ENCODE assay signal across 13 mouse cellular contexts in the genomic region with DNA sequence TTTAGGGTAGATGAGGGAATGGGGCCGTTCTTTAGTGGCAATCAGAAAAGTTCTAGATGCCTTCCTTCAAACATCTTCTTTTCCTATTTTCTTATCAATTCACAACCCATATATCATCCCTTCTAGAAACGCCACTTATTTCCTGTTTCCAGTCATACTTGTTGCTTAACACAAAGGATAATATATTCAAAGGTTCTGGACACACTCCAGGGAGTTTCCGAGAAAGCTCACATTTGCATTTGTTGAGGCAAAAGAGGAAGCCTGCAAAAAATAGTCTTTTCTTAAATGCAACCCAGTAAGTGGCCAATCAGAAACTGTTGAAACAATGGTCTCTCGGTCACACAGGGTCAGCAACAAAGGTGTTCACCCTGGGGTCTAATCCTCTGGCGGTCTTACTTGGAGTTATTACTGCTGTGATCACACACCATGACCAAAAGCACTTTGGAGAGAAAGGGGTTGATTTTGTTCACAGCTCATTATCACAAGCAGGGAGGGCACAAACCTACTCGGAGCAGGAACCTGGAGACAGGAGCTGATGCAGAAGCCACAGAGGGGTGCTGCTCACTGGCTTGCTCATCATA.
A peak's percentile ranks its signal among the peaks of the same experiment; 100 is the strongest.
DNase-seq lines count a peak whose midpoint lies in the region; ATAC-seq and TF ChIP-seq lines count a peak whose summit lies in the region.
"Had no signal": no experiment of that assay in that cellular context is flagged by ENCODE, and none has a peak within 500 bp of the region (broad histone marks: within the 10 kb centered on the region; RNA-seq: fewer than 3 reads in every experiment).

No protein-coding gene starts in this region.

- no peak overlapping the region for H3K9ac ChIP-seq in heart, embryonic 12.5 days
- H3K9ac ChIP-seq in lung, embryonic 14.5 days: no peak overlapping the region
- H3K9ac ChIP-seq in intestine, postnatal 0 days (ENCODE audit: low read depth, low read length): no peak overlapping the region

- no peak overlapping the region for H3K27ac ChIP-seq in heart, embryonic 12.5 days (ENCODE audit: poor library complexity, severe bottlenecking)
- H3K27ac ChIP-seq in lung, embryonic 14.5 days (ENCODE audit: low read depth): no peak overlapping the region
- H3K27ac ChIP-seq in intestine, postnatal 0 days (ENCODE audit: low read depth, low read length): no peak overlapping the region
- H3K27ac ChIP-seq: gastrocnemius, adult 2 months; limb, embryonic 10.5 days had no signal

- TF ChIP-seq CTCF in lung, embryonic 14.5 days (IDR thresholded peaks at IDR 0.05; ENCODE audit: low read depth): no peak
- no peak for TF ChIP-seq CTCF in intestine, postnatal 0 days (IDR thresholded peaks at IDR 0.05; ENCODE audit: low read depth)

- H3K9me3 ChIP-seq in heart, embryonic 12.5 days (replicated peaks): no peaks in the 10 kb centered on the region
- H3K9me3 ChIP-seq in lung, embryonic 14.5 days (ENCODE audit: low read depth, low read length): no peaks in the 10 kb centered on the region
- no peaks in the 10 kb centered on the region for H3K9me3 ChIP-seq in intestine, postnatal 0 days (ENCODE audit: control insufficient read depth)
- H3K9me3 ChIP-seq: limb, embryonic 10.5 days had no signal

- no peak overlapping the region for H3K4me3 ChIP-seq in heart, embryonic 12.5 days
- H3K4me3 ChIP-seq in lung, embryonic 14.5 days (ENCODE audit: low read depth, low read length): no peak overlapping the region
- H3K4me3 ChIP-seq in intestine, postnatal 0 days (ENCODE audit: low read depth, low read length): no peak overlapping the region
- H3K4me3 ChIP-seq: gastrocnemius, adult 2 months; limb, embryonic 10.5 days had no signal

- DNase-seq in heart, adult 8-10 months (ENCODE audit: low spot score): peak; percentile 6
- peak; percentile 83 for DNase-seq in lung, embryonic 14.5 days
- no peak for DNase-seq in lung, postnatal 10 days
- DNase-seq in R1 (ENCODE audit: low read depth, low spot score): peak; percentile 7
- DNase-seq in kidney, postnatal 10 days: peak; percentile 36
- no peak for DNase-seq in embryo, embryonic 10.5 days (ENCODE audit: low spot score)
- DNase-seq: cerebellum, postnatal 14 days; gastrocnemius, adult 2 months; lung, adult 18-20 months; thymus, postnatal 36 days had no signal

- H3K36me3 ChIP-seq in heart, embryonic 12.5 days: no peaks in the 10 kb centered on the region
- H3K36me3 ChIP-seq in lung, embryonic 14.5 days (ENCODE audit: insufficient read depth): no peaks in the 10 kb centered on the region
- H3K36me3 ChIP-seq in intestine, postnatal 0 days (ENCODE audit: control insufficient read depth, insufficient read depth): no peaks in the 10 kb centered on the region
- H3K36me3 ChIP-seq: limb, embryonic 10.5 days had no signal

- H3K4me2 ChIP-seq in heart, embryonic 12.5 days: no peak overlapping the region
- H3K4me2 ChIP-seq in lung, embryonic 14.5 days: no peak overlapping the region
- H3K4me2 ChIP-seq in intestine, postnatal 0 days (replicated peaks; ENCODE audit: low read depth): no peak overlapping the region

- no peak for ATAC-seq in heart, embryonic 12.5 days (ENCODE audit: insufficient number of reproducible peaks, low FRiP score)
- 0 out of 2 replicates have a peak, but pooled peaks have one; percentile 38 for ATAC-seq in lung, embryonic 14.5 days (ENCODE audit: insufficient read depth)
- no peak for ATAC-seq in intestine, postnatal 0 days

- no peaks in the 10 kb centered on the region for H3K27me3 ChIP-seq in heart, embryonic 12.5 days (replicated peaks)
- H3K27me3 ChIP-seq in lung, embryonic 14.5 days (ENCODE audit: insufficient read depth, low read length): no peaks in the 10 kb centered on the region
- H3K27me3 ChIP-seq in intestine, postnatal 0 days (replicated peaks; ENCODE audit: control insufficient read depth, insufficient read depth, low read length): no peaks in the 10 kb centered on the region

- no peaks in the 10 kb centered on the region for H3K4me1 ChIP-seq in heart, embryonic 12.5 days (replicated peaks)
- H3K4me1 ChIP-seq in lung, embryonic 14.5 days (ENCODE audit: insufficient read depth): no peaks in the 10 kb centered on the region
- no peaks in the 10 kb centered on the region for H3K4me1 ChIP-seq in intestine, postnatal 0 days (replicated peaks; ENCODE audit: control insufficient read depth, insufficient read depth, low read length)
- H3K4me1 ChIP-seq: limb, embryonic 10.5 days had no signal

- 63% methylated on average over 6 of the region's 6 CpGs for WGBS in heart, embryonic 12.5 days
- WGBS in lung, embryonic 14.5 days: 42% methylated on average over 6 of the region's 6 CpGs
- 67% methylated on average over 6 of the region's 6 CpGs for WGBS in intestine, postnatal 0 days

Comparison
In these comparisons a context has a peak if more than half of its experiments do, and no peak if none do; other contexts are left out.
1. DNase-seq: peak in heart, adult 8-10 months (single experiment), lung, embryonic 14.5 days (single experiment), R1 (single experiment) and kidney, postnatal 10 days (single experiment); none in lung, postnatal 10 days (single experiment) and embryo, embryonic 10.5 days (single experiment).